Comparison of ENCODE assay signal across 18 mouse cellular contexts in genomic region chr15:88483471-88483870, GRCm38 (mm10).
"Had no signal": no experiment of that assay in that cellular context is flagged by ENCODE, and none has a peak within 500 bp of the region (broad histone marks: within the 10 kb centered on the region; RNA-seq: fewer than 3 reads in every experiment).

No protein-coding gene starts in this region.

- DNase-seq: liver, embryonic 13.5 days; liver, postnatal 0 days; lung, adult 2 months; lung, postnatal 14 days; lung, postnatal 36 days; midbrain, embryonic 14.5 days; right cerebral cortex, postnatal 14 days; thymus, adult 2 months; thymus, postnatal 25 days; thymus, postnatal 4 days had no signal

- H3K36me3 ChIP-seq: liver, embryonic 13.5 days; liver, embryonic 15.5 days; lung, embryonic 15.5 days; midbrain, embryonic 12.5 days; neural tube, embryonic 12.5 days; stomach, embryonic 15.5 days had no signal

- H3K27me3 ChIP-seq: liver, embryonic 13.5 days; liver, embryonic 15.5 days; lung, embryonic 15.5 days; midbrain, embryonic 12.5 days; neural tube, embryonic 12.5 days; stomach, embryonic 15.5 days had no signal

- H3K27ac ChIP-seq: liver, embryonic 13.5 days; liver, embryonic 15.5 days; lung, embryonic 15.5 days; macrophage; midbrain, embryonic 12.5 days; neural tube, embryonic 12.5 days; stomach, embryonic 15.5 days; stomach, postnatal 0 days had no signal

- H3K9me3 ChIP-seq: liver, embryonic 15.5 days; lung, embryonic 15.5 days; neural tube, embryonic 12.5 days; stomach, embryonic 15.5 days had no signal

- H3K9ac ChIP-seq: liver, embryonic 13.5 days; liver, embryonic 15.5 days; liver, postnatal 0 days; lung, embryonic 15.5 days; midbrain, embryonic 12.5 days; neural tube, embryonic 12.5 days; stomach, embryonic 15.5 days had no signal

- H3K4me3 ChIP-seq: liver, embryonic 13.5 days; liver, embryonic 15.5 days; lung, embryonic 15.5 days; midbrain, embryonic 12.5 days; neural tube, embryonic 12.5 days; stomach, embryonic 15.5 days had no signal

- H3K4me1 ChIP-seq: liver, embryonic 13.5 days; liver, embryonic 15.5 days; lung, embryonic 15.5 days; midbrain, embryonic 12.5 days; neural tube, embryonic 12.5 days; stomach, embryonic 15.5 days had no signal

- H3K4me2 ChIP-seq: liver, embryonic 13.5 days; liver, embryonic 15.5 days; lung, embryonic 15.5 days; midbrain, embryonic 12.5 days; neural tube, embryonic 12.5 days; stomach, embryonic 15.5 days had no signal

- ATAC-seq: liver, postnatal 0 days; lung, postnatal 0 days had no signal
